Mouse (Mus musculus): ENCODE results near the gene Prr13. TPM values are rescaled to one million over a fixed set of nuclear protein-coding genes. Genes with fewer than 3 reads are reported as not detected.

Prr13 gene
- polyA plus RNA-seq, 2 experiments: 84.6 to 111 TPM

DNA sequence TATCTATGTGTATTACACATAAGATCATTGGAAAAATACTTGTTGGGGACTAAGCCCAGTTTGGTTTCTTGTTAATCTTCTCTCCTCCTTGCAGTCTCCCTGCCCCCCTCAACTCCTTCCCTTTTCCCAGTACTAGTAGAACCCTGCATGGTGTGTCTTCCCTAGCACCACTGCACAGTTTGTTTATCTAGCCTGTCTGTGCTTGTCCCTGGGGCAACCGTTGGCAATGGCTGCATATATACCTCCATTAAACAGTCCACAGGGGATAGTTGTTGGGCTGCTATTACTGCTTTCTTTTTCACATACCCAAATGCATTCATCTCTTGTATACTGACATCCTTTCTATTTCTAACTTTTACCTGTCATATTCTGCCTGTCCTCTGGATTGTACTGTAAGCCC, 28.8 kb downstream of the Prr13 start:
- peaks cover 84% of the 10 kb centered on the region for H3K36me3 ChIP-seq (replicated peaks; ENCODE audit: control insufficient read depth, insufficient read depth, low read depth)
- no peak for ATAC-seq (ENCODE audit: insufficient read depth)

GRCm38 (mm10) chr15:102498322-102498721, 39.5 kb downstream of the Prr13 start:
- DNase-seq (ENCODE audit: low read depth in 3 of 3, low spot score in 3 of 3): no peak
- ATAC-seq (ENCODE audit: insufficient read depth): no peak
- H3K4me2 ChIP-seq (ENCODE audit: low read depth): no peak overlapping the region
- no peaks in the 10 kb centered on the region; a peak in 1 of 4 replicates for H3K4me1 ChIP-seq (replicated peaks; ENCODE audit: control insufficient read depth in 2 of 2, insufficient read depth in 2 of 2, low read length in 1 of 2)
- no peaks in the 10 kb centered on the region for H3K9me3 ChIP-seq (ENCODE audit: control insufficient read depth, low read length)
- peaks cover 86% of the 10 kb centered on the region for H3K36me3 ChIP-seq (replicated peaks; ENCODE audit: control insufficient read depth, insufficient read depth, low read depth)
- H3K27ac ChIP-seq: no peak overlapping the region
- H3K27me3 ChIP-seq (ENCODE audit: control insufficient read depth, insufficient read depth, low read length): no peaks in the 10 kb centered on the region
- H3K9ac ChIP-seq (replicated peaks): no peak overlapping the region
- WGBS (ENCODE audit: insufficient replicate concordance): 91% methylated on average over 3 of the region's 3 CpGs
- no peak overlapping the region for H3K4me3 ChIP-seq (ENCODE audit: insufficient read depth in 1 of 2, low read depth in 2 of 2, low read length in 2 of 2)
- TF ChIP-seq CTCF (IDR thresholded peaks at IDR 0.05; ENCODE audit: low read depth) (no peak), EP300 (IDR thresholded peaks at IDR 0.05; ENCODE audit: low read depth) (no peak)

More for the DNA sequence above, 28.8 kb downstream of the Prr13 start:
- Histone ChIP-seq H3K27ac (no peak overlapping the region), H3K4me2 (ENCODE audit: low read depth) (no peak overlapping the region), H3K9me3 (ENCODE audit: control insufficient read depth, low read length) (no peaks in the 10 kb centered on the region), H3K27me3 (ENCODE audit: control insufficient read depth, insufficient read depth, low read length) (no peaks in the 10 kb centered on the region), H3K9ac (replicated peaks) (no peak overlapping the region), H3K4me3 (ENCODE audit: insufficient read depth in 1 of 2, low read depth in 2 of 2, low read length in 2 of 2) (no peak overlapping the region), H3K4me1 (replicated peaks; ENCODE audit: control insufficient read depth in 2 of 2, insufficient read depth in 2 of 2, low read length in 1 of 2) (no peaks in the 10 kb centered on the region)
- no peak for DNase-seq (ENCODE audit: low read depth in 3 of 3, low spot score in 3 of 3)
- WGBS (ENCODE audit: insufficient replicate concordance): 61% methylated on average over 1 of the region's 1 CpGs
- TF ChIP-seq EP300 (IDR thresholded peaks at IDR 0.05; ENCODE audit: low read depth): no peak
- no peak for TF ChIP-seq CTCF (IDR thresholded peaks at IDR 0.05; ENCODE audit: low read depth)

DNA sequence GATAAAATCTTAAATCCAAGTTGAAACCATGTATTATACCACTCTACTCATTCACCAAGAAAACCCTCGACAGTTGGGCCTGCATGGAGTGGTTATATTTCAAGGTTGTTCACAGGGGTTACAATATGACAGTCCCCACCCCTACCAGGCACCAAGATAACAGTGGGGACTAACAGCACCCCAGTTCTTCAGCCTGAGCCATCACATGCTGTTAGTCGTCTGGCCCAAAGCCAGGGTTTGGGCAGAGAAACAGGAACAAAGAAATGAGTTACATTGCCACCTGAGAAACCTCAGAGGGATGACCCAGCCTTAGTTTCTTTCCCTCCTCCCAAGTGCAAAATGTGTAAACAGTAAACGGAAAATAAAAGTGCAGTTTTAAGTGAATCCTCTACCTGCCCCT, 40.5 kb downstream of the Prr13 start:
- no peaks in the 10 kb centered on the region for H3K27me3 ChIP-seq (ENCODE audit: control insufficient read depth, insufficient read depth, low read length)
- H3K4me3 ChIP-seq (ENCODE audit: insufficient read depth in 1 of 2, low read depth in 2 of 2, low read length in 2 of 2): no peak overlapping the region
- ATAC-seq (ENCODE audit: insufficient read depth) (no peak), DNase-seq (ENCODE audit: low read depth in 3 of 3, low spot score in 3 of 3) (no peak)
- H3K9me3 ChIP-seq (ENCODE audit: control insufficient read depth, low read length): no peaks in the 10 kb centered on the region
- no peak overlapping the region for H3K4me2 ChIP-seq (ENCODE audit: low read depth)
- H3K27ac ChIP-seq: no peak overlapping the region
- H3K9ac ChIP-seq (replicated peaks): no peak overlapping the region
- WGBS (ENCODE audit: insufficient replicate concordance): 64% methylated on average over 3 of the region's 3 CpGs
- H3K4me1 ChIP-seq (replicated peaks; ENCODE audit: control insufficient read depth in 2 of 2, insufficient read depth in 2 of 2, low read length in 1 of 2): no peaks in the 10 kb centered on the region; a peak in 1 of 4 replicates
- no peak for TF ChIP-seq CTCF (IDR thresholded peaks at IDR 0.05; ENCODE audit: low read depth)
- no peak for TF ChIP-seq EP300 (IDR thresholded peaks at IDR 0.05; ENCODE audit: low read depth)
- H3K36me3 ChIP-seq (replicated peaks; ENCODE audit: control insufficient read depth, insufficient read depth, low read depth): peaks cover 82% of the 10 kb centered on the region

DNA sequence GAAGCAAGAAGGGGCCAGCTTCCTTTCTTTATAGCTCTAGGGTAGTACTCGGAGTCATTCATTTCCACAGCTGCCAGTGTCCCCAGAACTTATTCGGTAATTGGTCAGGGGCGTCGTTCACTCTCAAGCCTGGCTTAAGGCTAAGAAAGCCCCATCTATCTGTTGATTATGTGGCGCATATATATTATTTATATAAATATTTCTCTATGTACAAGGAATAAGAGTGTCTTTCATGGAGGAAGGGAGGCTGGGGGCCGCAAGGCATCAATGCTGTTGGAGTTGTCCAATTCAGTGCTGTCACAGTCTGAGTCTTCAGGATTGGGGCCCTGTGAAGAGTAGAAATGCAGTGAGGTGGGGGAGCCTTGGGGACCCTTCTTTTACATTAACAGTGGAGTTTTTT, 41.0 kb downstream of the Prr13 start:
- DNase-seq (ENCODE audit: low read depth in 3 of 3, low spot score in 3 of 3) (no peak), ATAC-seq (ENCODE audit: insufficient read depth) (no peak)
- H3K9ac ChIP-seq (replicated peaks): no peak overlapping the region
- H3K36me3 ChIP-seq (replicated peaks; ENCODE audit: control insufficient read depth, insufficient read depth, low read depth): peaks cover 78% of the 10 kb centered on the region
- no peaks in the 10 kb centered on the region for H3K9me3 ChIP-seq (ENCODE audit: control insufficient read depth, low read length)
- H3K4me2 ChIP-seq (ENCODE audit: low read depth): no peak overlapping the region
- 87% methylated on average over 6 of the region's 6 CpGs for WGBS (ENCODE audit: insufficient replicate concordance)
- no peak overlapping the region for H3K4me3 ChIP-seq (ENCODE audit: insufficient read depth in 1 of 2, low read depth in 2 of 2, low read length in 2 of 2)
- H3K27me3 ChIP-seq (ENCODE audit: control insufficient read depth, insufficient read depth, low read length): no peaks in the 10 kb centered on the region
- H3K27ac ChIP-seq: no peak overlapping the region
- no peaks in the 10 kb centered on the region; a peak in 1 of 4 replicates for H3K4me1 ChIP-seq (replicated peaks; ENCODE audit: control insufficient read depth in 2 of 2, insufficient read depth in 2 of 2, low read length in 1 of 2)
- no peak for TF ChIP-seq EP300 (IDR thresholded peaks at IDR 0.05; ENCODE audit: low read depth)
- no peak for TF ChIP-seq CTCF (IDR thresholded peaks at IDR 0.05; ENCODE audit: low read depth)

GRCm38 (mm10) chr15:102500479-102500878, 41.7 kb downstream of the Prr13 start:
- Histone ChIP-seq H3K4me3 (ENCODE audit: insufficient read depth in 1 of 2, low read depth in 2 of 2, low read length in 2 of 2) (no peak overlapping the region), H3K9ac (replicated peaks) (no peak overlapping the region), H3K27ac (no peak overlapping the region), H3K9me3 (ENCODE audit: control insufficient read depth, low read length) (no peaks in the 10 kb centered on the region), H3K4me1 (replicated peaks; ENCODE audit: control insufficient read depth in 2 of 2, insufficient read depth in 2 of 2, low read length in 1 of 2) (no peaks in the 10 kb centered on the region; a peak in 1 of 4 replicates), H3K36me3 (replicated peaks; ENCODE audit: control insufficient read depth, insufficient read depth, low read depth) (peaks cover 72% of the 10 kb centered on the region), H3K4me2 (ENCODE audit: low read depth) (no peak overlapping the region), H3K27me3 (ENCODE audit: control insufficient read depth, insufficient read depth, low read length) (no peaks in the 10 kb centered on the region)
- WGBS (ENCODE audit: insufficient replicate concordance): 80% methylated on average over 5 of the region's 5 CpGs
- ATAC-seq (ENCODE audit: insufficient read depth): no peak
- TF ChIP-seq CTCF (IDR thresholded peaks at IDR 0.05; ENCODE audit: low read depth) (no peak), EP300 (IDR thresholded peaks at IDR 0.05; ENCODE audit: low read depth) (no peak)
- no peak for DNase-seq (ENCODE audit: low read depth in 3 of 3, low spot score in 3 of 3)

Data from liver, embryonic 14.5 days (tissue).